Mouse (Mus musculus): Measurements from ENCODE around the gene Etv4. TPM values are rescaled to one million over a fixed set of nuclear protein-coding genes. Genes with fewer than 3 reads are reported as not detected.

Etv4 gene
- polyA plus RNA-seq, 1 experiment from 2014 or later: 25.9 TPM

DNA sequence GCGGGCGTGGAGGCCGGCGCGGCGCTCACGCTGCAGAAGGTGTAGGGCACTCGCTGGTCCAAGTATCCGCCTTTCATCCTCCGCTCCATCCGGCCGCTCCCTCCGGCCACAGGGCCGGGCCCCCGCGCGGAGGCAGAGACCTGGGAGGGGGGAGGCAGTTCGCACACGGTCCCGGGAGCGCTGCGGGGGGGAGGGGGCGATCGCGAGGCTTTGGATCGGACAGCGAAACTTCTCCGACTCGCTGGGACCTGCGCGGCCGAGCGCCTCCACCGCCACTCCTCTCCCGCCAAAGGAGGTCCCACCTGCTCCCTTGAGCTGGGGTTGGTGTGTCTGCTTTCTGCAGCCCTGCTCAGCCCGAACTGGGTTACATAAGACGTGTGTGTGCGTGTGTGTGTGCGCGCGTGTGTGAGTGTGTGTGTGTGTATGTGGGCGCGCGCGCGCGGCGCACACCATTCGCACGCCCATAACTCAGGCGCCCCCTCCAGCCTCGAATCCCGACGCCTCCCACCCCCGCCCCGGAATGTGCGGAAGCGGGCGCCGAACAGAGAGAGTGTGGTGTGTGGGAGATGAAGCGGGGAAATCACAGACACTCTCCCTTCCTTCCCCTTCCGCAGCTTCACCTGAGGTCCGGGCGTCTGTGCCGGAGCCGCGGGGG, 556 bp downstream of the Etv4 start:
- H3K9ac ChIP-seq (replicated peaks): peak overlapping the region; percentile 54
- 0% methylated on average over 46 of the region's 67 CpGs for WGBS
- no peaks in the 10 kb centered on the region for H3K36me3 ChIP-seq
- peaks cover 78% of the 10 kb centered on the region for H3K27me3 ChIP-seq (replicated peaks)
- H3K27ac ChIP-seq (replicated peaks): peak overlapping the region; percentile 84
- no peaks in the 10 kb centered on the region for H3K9me3 ChIP-seq (replicated peaks)
- peak; percentile 65 for ATAC-seq (ENCODE audit: low FRiP score)
- H3K4me1 ChIP-seq: peaks cover 27% of the 10 kb centered on the region
- H3K4me2 ChIP-seq: peak overlapping the region; percentile 100
- H3K4me3 ChIP-seq (replicated peaks): peak overlapping the region; percentile 55

GRCm38 (mm10) chr11:101784072-101784471, 1.1 kb downstream of the Etv4 start:
- peaks cover 78% of the 10 kb centered on the region for H3K27me3 ChIP-seq (replicated peaks)
- peak overlapping the region; percentile 84 for H3K27ac ChIP-seq (replicated peaks)

GRCm38 (mm10) chr11:101783584-101783983, 1.6 kb downstream of the Etv4 start:
- peaks cover 27% of the 10 kb centered on the region for H3K4me1 ChIP-seq
- 0 out of 2 replicates have a peak overlapping the region, but pooled peaks have one; percentile 54 for H3K9ac ChIP-seq (replicated peaks)
- H3K4me3 ChIP-seq (replicated peaks): peak overlapping the region; percentile 55
- no peaks in the 10 kb centered on the region for H3K9me3 ChIP-seq (replicated peaks)
- no peaks in the 10 kb centered on the region for H3K36me3 ChIP-seq
- no peak for ATAC-seq (ENCODE audit: low FRiP score)
- peak overlapping the region; percentile 84 for H3K27ac ChIP-seq (replicated peaks)
- H3K4me2 ChIP-seq: peak overlapping the region; percentile 100
- WGBS: 15% methylated on average over 9 of the region's 9 CpGs
- H3K27me3 ChIP-seq (replicated peaks): peaks cover 76% of the 10 kb centered on the region

More at GRCm38 (mm10) chr11:101784072-101784471, 1.1 kb downstream of the Etv4 start:
- under 1% methylated on average over 19 of the region's 19 CpGs for WGBS
- Histone ChIP-seq H3K4me3 (replicated peaks) (peak overlapping the region; percentile 55), H3K9ac (replicated peaks) (peak overlapping the region; percentile 54), H3K36me3 (no peaks in the 10 kb centered on the region), H3K4me1 (peaks cover 27% of the 10 kb centered on the region), H3K9me3 (replicated peaks) (no peaks in the 10 kb centered on the region), H3K4me2 (peak overlapping the region; percentile 100)
- no peak for ATAC-seq (ENCODE audit: low FRiP score)

GRCm38 (mm10) chr11:101783135-101783534, 2.0 kb downstream of the Etv4 start:
- H3K36me3 ChIP-seq: no peaks in the 10 kb centered on the region
- peaks cover 72% of the 10 kb centered on the region for H3K27me3 ChIP-seq (replicated peaks)
- no peak for ATAC-seq (ENCODE audit: low FRiP score)
- H3K9ac ChIP-seq (replicated peaks): no peak overlapping the region
- H3K9me3 ChIP-seq (replicated peaks): no peaks in the 10 kb centered on the region
- H3K27ac ChIP-seq (replicated peaks): 0 out of 2 replicates have a peak overlapping the region, but pooled peaks have one; percentile 84
- H3K4me3 ChIP-seq (replicated peaks): peak overlapping the region; percentile 55
- peak overlapping the region; percentile 100 for H3K4me2 ChIP-seq
- peaks cover 27% of the 10 kb centered on the region for H3K4me1 ChIP-seq
- 50% methylated on average over 1 of the region's 1 CpGs for WGBS

DNA sequence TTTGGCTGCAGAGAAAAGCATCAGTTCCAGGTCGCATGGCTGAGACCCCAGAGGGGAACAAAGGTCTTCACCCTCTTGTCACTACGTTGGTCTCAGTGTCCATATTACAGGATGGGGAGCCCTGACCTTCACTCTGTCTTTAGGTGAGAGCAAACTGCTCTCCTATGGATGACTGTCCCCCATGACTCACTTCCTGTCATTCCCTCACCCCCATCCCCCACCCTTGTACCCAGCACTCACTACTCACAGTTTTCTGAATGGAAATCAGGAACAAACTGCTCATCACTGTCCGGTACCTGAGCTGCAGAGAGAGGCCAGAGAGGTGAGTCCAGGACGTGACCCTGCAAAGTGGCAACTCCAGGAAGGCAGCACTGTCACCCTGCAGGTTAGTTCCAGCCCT, 8.3 kb downstream of the Etv4 start:
- Histone ChIP-seq H3K4me1 (peaks cover 12% of the 10 kb centered on the region), H3K4me2 (no peak overlapping the region), H3K9me3 (replicated peaks) (no peaks in the 10 kb centered on the region), H3K27me3 (replicated peaks) (peaks cover 43% of the 10 kb centered on the region), H3K9ac (replicated peaks) (no peak overlapping the region), H3K36me3 (no peaks in the 10 kb centered on the region), H3K27ac (replicated peaks) (no peak overlapping the region), H3K4me3 (replicated peaks) (no peak overlapping the region)
- 90% methylated on average over 4 of the region's 4 CpGs for WGBS
- no peak for ATAC-seq (ENCODE audit: low FRiP score)

GRCm38 (mm10) chr11:101772449-101772848, 12.7 kb downstream of the Etv4 start:
- 0 out of 2 replicates have a peak, but pooled peaks have one; percentile 14 for ATAC-seq (ENCODE audit: low FRiP score)
- peaks cover 35% of the 10 kb centered on the region for H3K27me3 ChIP-seq (replicated peaks)
- WGBS: under 1% methylated on average over 16 of the region's 16 CpGs
- H3K4me2 ChIP-seq: peak overlapping the region; percentile 54
- peaks cover 15% of the 10 kb centered on the region for H3K36me3 ChIP-seq
- no peaks in the 10 kb centered on the region for H3K9me3 ChIP-seq (replicated peaks)
- H3K4me3 ChIP-seq (replicated peaks): peak overlapping the region; percentile 27
- no peak overlapping the region; the same call in 1 of the 2 replicates for H3K9ac ChIP-seq (replicated peaks)
- no peak overlapping the region for H3K27ac ChIP-seq (replicated peaks)
- H3K4me1 ChIP-seq: peaks cover 12% of the 10 kb centered on the region

DNA sequence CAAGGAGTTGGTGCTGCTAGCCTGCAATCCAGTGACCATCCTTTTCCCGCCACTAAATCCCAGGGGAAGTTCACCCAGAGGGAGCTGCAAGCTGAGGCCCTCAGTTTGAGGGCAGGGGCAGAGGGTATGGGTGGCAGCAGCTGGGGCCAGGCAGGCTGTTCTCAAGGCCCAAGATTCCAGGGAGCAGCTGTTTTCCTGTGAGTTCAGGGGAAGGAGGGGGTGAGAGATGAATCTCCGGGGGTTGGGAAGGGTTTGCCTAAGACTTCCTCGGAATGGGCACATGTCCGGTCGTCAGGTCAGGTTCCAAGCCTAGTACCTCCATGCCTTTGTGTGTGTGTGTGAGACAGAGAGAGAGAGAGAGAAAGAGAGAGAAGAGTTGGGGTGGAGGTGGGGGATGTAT, 13.1 kb downstream of the Etv4 start:
- Histone ChIP-seq H3K4me2 (peak overlapping the region; percentile 54), H3K4me1 (peaks cover 12% of the 10 kb centered on the region), H3K9me3 (replicated peaks) (no peaks in the 10 kb centered on the region), H3K4me3 (replicated peaks) (no peak overlapping the region), H3K9ac (replicated peaks) (no peak overlapping the region), H3K36me3 (peaks cover 19% of the 10 kb centered on the region), H3K27ac (replicated peaks) (no peak overlapping the region), H3K27me3 (replicated peaks) (peaks cover 31% of the 10 kb centered on the region)
- no peak for ATAC-seq (ENCODE audit: low FRiP score)
- 10% methylated on average over 5 of the region's 5 CpGs for WGBS

- H3K9ac ChIP-seq (replicated peaks): no peak overlapping the region
- H3K4me1 ChIP-seq: peaks cover 12% of the 10 kb centered on the region
- no peak overlapping the region for H3K27ac ChIP-seq (replicated peaks)
- ATAC-seq (ENCODE audit: low FRiP score): no peak
- H3K9me3 ChIP-seq (replicated peaks): no peaks in the 10 kb centered on the region
- H3K4me3 ChIP-seq (replicated peaks): no peak overlapping the region
- H3K36me3 ChIP-seq: peaks cover 35% of the 10 kb centered on the region
- 90% methylated on average over 12 of the region's 12 CpGs for WGBS
- no peak overlapping the region for H3K4me2 ChIP-seq
- H3K27me3 ChIP-seq (replicated peaks): peaks cover 30% of the 10 kb centered on the region
These were observed 14.9 kb downstream of the Etv4 start for GRCm38 (mm10) chr11:101770266-101770665.

DNA sequence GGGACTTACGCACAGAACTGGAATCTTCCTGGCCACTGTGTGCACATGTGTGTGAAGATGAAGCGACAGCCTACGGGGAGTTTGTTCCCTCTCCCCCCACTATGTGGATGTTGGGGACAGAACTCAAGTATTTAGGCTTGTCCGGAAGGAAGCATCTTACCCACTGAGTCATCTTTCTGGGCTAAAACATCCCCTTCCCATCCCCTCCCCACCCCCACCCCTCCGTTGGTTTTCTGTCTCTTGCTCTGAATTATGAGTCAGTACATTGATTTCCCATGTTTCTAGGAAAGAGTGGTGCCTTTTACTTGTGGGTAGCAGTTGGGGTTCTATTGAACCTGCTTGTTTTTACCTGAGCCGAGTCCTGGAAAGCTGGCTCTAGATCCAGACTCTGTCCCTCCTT, 16.4 kb downstream of the Etv4 start:
- no peak overlapping the region for H3K27ac ChIP-seq (replicated peaks)
- ATAC-seq (ENCODE audit: low FRiP score): no peak
- H3K27me3 ChIP-seq (replicated peaks): peaks cover 17% of the 10 kb centered on the region
- H3K4me3 ChIP-seq (replicated peaks): no peak overlapping the region
- WGBS: 92% methylated on average over 6 of the region's 6 CpGs
- peaks cover 46% of the 10 kb centered on the region for H3K36me3 ChIP-seq
- H3K4me1 ChIP-seq: peaks cover 12% of the 10 kb centered on the region
- H3K9ac ChIP-seq (replicated peaks): no peak overlapping the region
- H3K4me2 ChIP-seq: no peak overlapping the region
- no peaks in the 10 kb centered on the region for H3K9me3 ChIP-seq (replicated peaks)

- H3K4me3 ChIP-seq (replicated peaks): no peak overlapping the region
- H3K36me3 ChIP-seq: peaks cover 52% of the 10 kb centered on the region
- H3K4me2 ChIP-seq: no peak overlapping the region
- no peak overlapping the region for H3K27ac ChIP-seq (replicated peaks)
- 62% methylated on average over 5 of the region's 5 CpGs for WGBS
- peaks cover 9% of the 10 kb centered on the region for H3K27me3 ChIP-seq (replicated peaks)
- H3K9ac ChIP-seq (replicated peaks): no peak overlapping the region
- ATAC-seq (ENCODE audit: low FRiP score): no peak
- peaks cover 5% of the 10 kb centered on the region for H3K4me1 ChIP-seq
- no peaks in the 10 kb centered on the region for H3K9me3 ChIP-seq (replicated peaks)
These were observed 17.8 kb downstream of the Etv4 start for GRCm38 (mm10) chr11:101767326-101767725.

DNA sequence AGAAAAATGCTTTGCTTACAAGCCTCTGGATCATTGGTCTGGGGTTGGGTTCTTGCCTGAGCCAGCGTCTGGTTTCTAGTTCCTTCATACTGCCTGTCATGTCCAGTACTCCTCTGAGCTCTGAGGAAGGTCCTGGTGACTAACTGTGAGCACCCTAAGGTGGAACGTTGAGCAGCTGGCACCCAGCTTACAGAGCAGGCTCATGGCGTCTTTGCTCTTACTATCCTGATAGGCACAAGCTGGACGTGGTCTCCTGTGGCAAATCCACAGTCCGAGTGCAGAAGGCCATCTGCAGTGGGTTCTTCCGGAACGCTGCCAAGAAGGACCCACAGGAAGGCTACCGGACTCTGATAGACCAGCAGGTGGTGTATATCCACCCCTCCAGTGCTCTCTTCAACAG, 20.6 kb downstream of the Etv4 start:
- ATAC-seq (ENCODE audit: low FRiP score): no peak
- WGBS: 96% methylated on average over 8 of the region's 8 CpGs
- H3K27ac ChIP-seq (replicated peaks): no peak overlapping the region
- no peak overlapping the region for H3K4me3 ChIP-seq (replicated peaks)
- no peaks in the 10 kb centered on the region for H3K9me3 ChIP-seq (replicated peaks)
- no peak overlapping the region for H3K4me2 ChIP-seq
- H3K27me3 ChIP-seq (replicated peaks): no peaks in the 10 kb centered on the region
- no peaks in the 10 kb centered on the region for H3K4me1 ChIP-seq
- H3K9ac ChIP-seq (replicated peaks): no peak overlapping the region
- peaks cover 69% of the 10 kb centered on the region for H3K36me3 ChIP-seq

DNA sequence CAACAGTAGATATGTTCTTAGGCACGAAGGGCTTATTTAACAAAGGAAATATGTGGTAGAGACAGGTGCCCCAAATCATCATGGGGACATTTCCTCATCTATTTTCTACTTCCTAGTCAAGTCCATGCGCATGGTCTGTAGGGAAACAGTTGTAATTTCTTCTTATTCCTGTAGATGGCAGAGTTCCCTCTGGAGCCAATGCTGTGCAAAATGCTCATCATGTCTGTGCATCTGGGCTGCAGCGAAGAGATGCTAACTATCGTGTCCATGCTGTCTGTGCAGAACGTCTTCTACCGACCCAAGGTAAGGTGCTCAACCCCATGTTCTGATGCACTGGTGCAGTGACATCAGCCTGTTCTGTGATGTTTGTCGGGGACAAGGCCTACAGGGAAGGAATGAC, 21.4 kb downstream of the Etv4 start:
- Histone ChIP-seq H3K36me3 (peaks cover 75% of the 10 kb centered on the region), H3K4me2 (no peak overlapping the region), H3K27ac (replicated peaks) (no peak overlapping the region), H3K4me1 (no peaks in the 10 kb centered on the region), H3K27me3 (replicated peaks) (no peaks in the 10 kb centered on the region), H3K4me3 (replicated peaks) (no peak overlapping the region), H3K9me3 (replicated peaks) (no peaks in the 10 kb centered on the region), H3K9ac (replicated peaks) (no peak overlapping the region)
- no peak for ATAC-seq (ENCODE audit: low FRiP score)
- WGBS: 50% methylated on average over 7 of the region's 7 CpGs

Data from neural tube, embryonic 15.5 days (tissue).